Mouse (Mus musculus) liver, embryonic 11.5 days (tissue): ENCODE measurements around the gene Nfia. TPM values are rescaled to one million over a fixed set of nuclear protein-coding genes. Genes with fewer than 3 reads are reported as not detected.

Experiments
- ATAC-seq: fragments of 200-750 bp; cut with Nextera tagmentation; replicated peaks from 2 replicates; pipeline ENCODE4 v1.8.0; 2017; ENCODE audit warnings: moderate number of reproducible peaks, mild to moderate bottlenecking, moderate TSS enrichment, moderate library complexity; ENCODE audit not compliant: low FRiP score
- DNase-seq: peaks from one replicate; pipeline ENCODE4 v3.0.0-alpha.2; 2017; ENCODE audit warnings: low spot score
- H3K27ac ChIP-seq: fragments of 300-500 bp; sonication (generic); 2 replicates; pipeline ENCODE4 v1.5.1; 2014; ENCODE audit warnings: mild to moderate bottlenecking, low read depth, low read length, control low read depth
- H3K27me3 ChIP-seq: fragments of 300-500 bp; sonication (generic); replicated peaks from 2 replicates; pipeline ENCODE4 v1.6.1; 2014; ENCODE audit warnings: low read length, mixed read lengths; ENCODE audit not compliant: control insufficient read depth, insufficient read depth
- H3K36me3 ChIP-seq: fragments of 300-500 bp; sonication (generic); 2 replicates; pipeline ENCODE4 v1.6.1; 2014; ENCODE audit warnings: mild to moderate bottlenecking, low read length, moderate library complexity, mixed read lengths; ENCODE audit not compliant: control insufficient read depth, insufficient read depth
- H3K4me1 ChIP-seq: fragments of 300-500 bp; sonication (generic); replicated peaks from 2 replicates; pipeline ENCODE4 v1.6.1; 2014; ENCODE audit warnings: low read length, mixed read lengths; ENCODE audit not compliant: control insufficient read depth, insufficient read depth
- H3K4me2 ChIP-seq: fragments of 300-500 bp; sonication (generic); 2 replicates; pipeline ENCODE4 v1.6.1; 2014; ENCODE audit warnings: mild to moderate bottlenecking, control low read depth, moderate library complexity
- H3K4me3 ChIP-seq: fragments of 300-500 bp; sonication (generic); 2 replicates; pipeline ENCODE4 v1.5.1; 2014; ENCODE audit warnings: low read depth, low read length, control low read depth
- H3K9ac ChIP-seq: fragments of 300-500 bp; sonication (generic); 2 replicates; pipeline ENCODE4 v1.6.1; 2014; ENCODE audit warnings: low read depth, low read length, control low read depth
- H3K9me3 ChIP-seq: fragments of 300-500 bp; sonication (generic); 2 replicates; pipeline ENCODE4 v1.6.1; 2016; ENCODE audit warnings: low read length, inconsistent platforms, mixed read lengths; ENCODE audit not compliant: control insufficient read depth
- WGBS: fragments of 180-500 bp; shearing (Covaris S2); extraction: QIAGEN DNeasy Blood & Tissue Kit; methylation state at CpG from one replicate; pipeline ENCODE4 v1.1.7; 2014; 5-methylcytosine and 5-hydroxymethylcytosine counted together
- polyA plus RNA-seq: library from polyadenylated mRNA; unstranded; fragments of >200 nt; fragmentation: Nextera tagmentation; extraction: Ambion mirVana; gene quantifications from 2 replicates; pipeline ENCODE4 v1.2.1, GENCODE M21; 2014

The Nfia gene
- polyA plus RNA-seq, 1 experiment from 2014 or later, result 11.3 TPM

GRCm38 (mm10) chr4:97862379-97862778 is 89.8 kb downstream of the Nfia start:
- no peaks in the 10 kb centered on the region for H3K4me1 ChIP-seq
- 73% methylated on average over 6 of the region's 6 CpGs for WGBS

GRCm38 (mm10) chr4:97864276-97864675 is 91.7 kb downstream of the Nfia start:
- no peaks in the 10 kb centered on the region for H3K36me3 ChIP-seq
- 91% methylated on average over 2 of the region's 2 CpGs for WGBS
- H3K9me3 ChIP-seq, result no peaks in the 10 kb centered on the region
- no peak overlapping the region for H3K27ac ChIP-seq
- no peak overlapping the region for H3K4me3 ChIP-seq
- DNase-seq (no peak), ATAC-seq (no peak)
- no peak overlapping the region for H3K9ac ChIP-seq
- H3K4me1 ChIP-seq, result peaks cover 6% of the 10 kb centered on the region; the same call in 1 of the 2 replicates
- H3K27me3 ChIP-seq, result no peaks in the 10 kb centered on the region
- H3K4me2 ChIP-seq, result no peak overlapping the region

More at GRCm38 (mm10) chr4:97862379-97862778, 89.8 kb downstream of the Nfia start:
- Histone ChIP-seq H3K27me3 (no peaks in the 10 kb centered on the region), H3K4me2 (no peak overlapping the region), H3K36me3 (no peaks in the 10 kb centered on the region), H3K9ac (no peak overlapping the region), H3K4me3 (no peak overlapping the region), H3K27ac (no peak overlapping the region), H3K9me3 (no peaks in the 10 kb centered on the region)
- DNase-seq, result no peak
- ATAC-seq, result no peak

GRCm38 (mm10) chr4:97865410-97865953 is 92.9 kb downstream of the Nfia start:
- DNase-seq (no peak), ATAC-seq (no peak)
- Histone ChIP-seq H3K4me3 (no peak overlapping the region), H3K27me3 (no peaks in the 10 kb centered on the region), H3K36me3 (no peaks in the 10 kb centered on the region), H3K27ac (no peak overlapping the region), H3K9ac (no peak overlapping the region), H3K9me3 (no peaks in the 10 kb centered on the region), H3K4me1 (peaks cover 6% of the 10 kb centered on the region; the same call in 1 of the 2 replicates), H3K4me2 (no peak overlapping the region)
- WGBS, result 90% methylated on average over 3 of the region's 3 CpGs

GRCm38 (mm10) chr4:97866463-97866862 is 93.9 kb downstream of the Nfia start:
- 75% methylated on average over 5 of the region's 5 CpGs for WGBS
- H3K4me1 ChIP-seq, result peaks cover 6% of the 10 kb centered on the region; the same call in 1 of the 2 replicates
- no peak overlapping the region for H3K9ac ChIP-seq
- H3K27me3 ChIP-seq, result no peaks in the 10 kb centered on the region
- H3K27ac ChIP-seq, result no peak overlapping the region
- H3K4me2 ChIP-seq, result no peak overlapping the region
- H3K4me3 ChIP-seq, result no peak overlapping the region
- DNase-seq (no peak), ATAC-seq (no peak)
- H3K9me3 ChIP-seq, result no peaks in the 10 kb centered on the region
- H3K36me3 ChIP-seq, result no peaks in the 10 kb centered on the region

GRCm38 (mm10) chr4:97868307-97868937 is 95.9 kb downstream of the Nfia start:
- no peak overlapping the region for H3K4me3 ChIP-seq
- H3K4me1 ChIP-seq, result peaks cover 6% of the 10 kb centered on the region; the same call in 1 of the 2 replicates
- H3K9me3 ChIP-seq, result no peaks in the 10 kb centered on the region
- H3K27ac ChIP-seq, result no peak overlapping the region
- WGBS, result 74% methylated on average over 10 of the region's 10 CpGs
- H3K4me2 ChIP-seq, result no peak overlapping the region
- no peaks in the 10 kb centered on the region for H3K27me3 ChIP-seq
- no peaks in the 10 kb centered on the region for H3K36me3 ChIP-seq
- no peak overlapping the region for H3K9ac ChIP-seq
- ATAC-seq (no peak), DNase-seq (no peak)

- no peak overlapping the region for H3K27ac ChIP-seq
- no peak overlapping the region for H3K4me2 ChIP-seq
- DNase-seq, result no peak
- no peak overlapping the region for H3K4me3 ChIP-seq
- no peak for ATAC-seq
- H3K4me1 ChIP-seq, result peaks cover 6% of the 10 kb centered on the region; the same call in 1 of the 2 replicates
- WGBS, result 88% methylated on average over 27 of the region's 27 CpGs
- H3K27me3 ChIP-seq, result no peaks in the 10 kb centered on the region
- H3K9ac ChIP-seq, result no peak overlapping the region
- H3K9me3 ChIP-seq, result no peaks in the 10 kb centered on the region
- H3K36me3 ChIP-seq, result no peaks in the 10 kb centered on the region
Measured at GRCm38 (mm10) chr4:97868938-97869440, 96.5 kb downstream of the Nfia start.

GRCm38 (mm10) chr4:97869451-97869850 is 96.9 kb downstream of the Nfia start:
- no peak overlapping the region for H3K9ac ChIP-seq
- DNase-seq, result no peak
- no peak overlapping the region for H3K4me2 ChIP-seq
- no peaks in the 10 kb centered on the region for H3K9me3 ChIP-seq
- H3K27ac ChIP-seq, result no peak overlapping the region
- H3K4me1 ChIP-seq, result peaks cover 6% of the 10 kb centered on the region; the same call in 1 of the 2 replicates
- WGBS, result 82% methylated on average over 7 of the region's 7 CpGs
- H3K4me3 ChIP-seq, result no peak overlapping the region
- no peak for ATAC-seq
- no peaks in the 10 kb centered on the region for H3K36me3 ChIP-seq
- H3K27me3 ChIP-seq, result no peaks in the 10 kb centered on the region

- Histone ChIP-seq H3K27ac (no peak overlapping the region), H3K27me3 (no peaks in the 10 kb centered on the region), H3K4me1 (peaks cover 6% of the 10 kb centered on the region; the same call in 1 of the 2 replicates), H3K4me3 (no peak overlapping the region), H3K9ac (no peak overlapping the region), H3K9me3 (no peaks in the 10 kb centered on the region), H3K4me2 (no peak overlapping the region), H3K36me3 (no peaks in the 10 kb centered on the region)
- WGBS, result 77% methylated on average over 9 of the region's 9 CpGs
- ATAC-seq (no peak), DNase-seq (no peak)
Measured at GRCm38 (mm10) chr4:97871770-97872439, 99.4 kb downstream of the Nfia start.
